ENCODE assay signal across 13 mouse cellular contexts in the genomic region with DNA sequence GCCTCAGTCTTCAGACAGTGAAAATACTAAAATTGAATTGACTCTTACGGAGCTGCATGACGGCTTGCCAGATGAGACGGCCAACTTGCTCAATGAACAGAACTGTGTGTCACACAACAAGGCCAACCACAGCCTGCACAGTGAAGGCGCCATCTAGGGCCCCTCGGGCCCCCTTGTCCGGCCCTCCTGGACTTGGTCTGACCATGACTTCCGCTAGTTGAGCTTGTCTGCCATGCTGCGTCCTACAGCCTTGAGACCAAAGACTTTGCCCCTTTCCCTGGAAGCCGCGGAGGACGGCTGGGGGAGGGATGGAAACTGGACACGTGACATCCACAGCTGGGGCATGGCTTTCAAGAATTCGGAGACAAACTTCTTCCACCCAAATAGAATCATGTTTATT.
DNase-seq lines count a peak whose midpoint lies in the region; ATAC-seq and TF ChIP-seq lines count a peak whose summit lies in the region.
"Had no signal": no experiment of that assay in that cellular context is flagged by ENCODE, and none has a peak within 500 bp of the region (broad histone marks: within the 10 kb centered on the region; RNA-seq: fewer than 3 reads in every experiment).

No protein-coding gene starts in this region.

- no peak overlapping the region for H3K9ac ChIP-seq in liver, adult 2 months (ENCODE audit: low read depth, low read length)
- H3K9ac ChIP-seq in liver, embryonic 12.5 days = no peak overlapping the region
- H3K9ac ChIP-seq: forebrain, embryonic 15.5 days; heart, embryonic 12.5 days; hindbrain, embryonic 13.5 days had no signal

- H3K9me3 ChIP-seq in liver, embryonic 12.5 days (replicated peaks) = no peaks in the 10 kb centered on the region
- H3K9me3 ChIP-seq: forebrain, embryonic 15.5 days; heart, embryonic 12.5 days; hindbrain, embryonic 13.5 days had no signal

- H3K4me1 ChIP-seq in liver, adult 2 months (ENCODE audit: control insufficient read depth, insufficient read depth, low read length) = no peaks in the 10 kb centered on the region
- 0 out of 2 replicates have a peak, but pooled peaks cover 3% of the 10 kb centered on the region for H3K4me1 ChIP-seq in liver, embryonic 12.5 days
- H3K4me1 ChIP-seq in brown adipose tissue, adult 24 weeks (ENCODE audit: control insufficient read depth, insufficient read depth, insufficient read length, low read length) = no peaks in the 10 kb centered on the region; the same call in 1 of the 2 replicates
- H3K4me1 ChIP-seq in thymus, adult 2 months (replicated peaks; ENCODE audit: control insufficient read depth, insufficient read depth, low read length) = peaks cover 8% of the 10 kb centered on the region; the same call in 1 of the 2 replicates
- H3K4me1 ChIP-seq: forebrain, embryonic 15.5 days; heart, embryonic 12.5 days; hindbrain, embryonic 13.5 days had no signal

- H3K27me3 ChIP-seq in liver, adult 2 months (ENCODE audit: control insufficient read depth, insufficient read depth, low read length) = no peaks in the 10 kb centered on the region
- H3K27me3 ChIP-seq in liver, embryonic 12.5 days (replicated peaks) = no peaks in the 10 kb centered on the region
- no peaks in the 10 kb centered on the region for H3K27me3 ChIP-seq in thymus, adult 2 months (ENCODE audit: control insufficient read depth, insufficient read depth, low read length)
- H3K27me3 ChIP-seq: CH12.LX; forebrain, embryonic 15.5 days; heart, embryonic 12.5 days; hindbrain, embryonic 13.5 days had no signal

- H3K4me2 ChIP-seq in liver, embryonic 12.5 days = no peak overlapping the region
- H3K4me2 ChIP-seq: forebrain, embryonic 15.5 days; heart, embryonic 12.5 days; hindbrain, embryonic 13.5 days; liver, embryonic 11.5 days had no signal

- TF ChIP-seq CTCF in liver, adult 2 months (IDR thresholded peaks at IDR 0.05; ENCODE audit: low read depth, low read length) = no peak
- TF ChIP-seq CTCF in thymus, adult 2 months (IDR thresholded peaks at IDR 0.05; ENCODE audit: borderline replicate concordance, control insufficient read depth, extremely low read depth, insufficient read depth, low read length, poor library complexity) = no peak

- no peak for ATAC-seq in liver, embryonic 12.5 days
- ATAC-seq: forebrain, embryonic 15.5 days had no signal

- H3K27ac ChIP-seq in liver, adult 2 months (replicated peaks; ENCODE audit: insufficient read depth, low read depth, low read length) = no peak overlapping the region
- no peak overlapping the region for H3K27ac ChIP-seq in liver, embryonic 12.5 days
- 0 out of 2 replicates have a peak overlapping the region, but pooled peaks have one; percentile 9 for H3K27ac ChIP-seq in brown adipose tissue, adult 24 weeks (replicated peaks; ENCODE audit: low read depth, low read length)
- H3K27ac ChIP-seq in thymus, adult 2 months (ENCODE audit: control insufficient read depth, insufficient read depth, low read length) = no peak overlapping the region
- H3K27ac ChIP-seq: forebrain, embryonic 15.5 days; hindbrain, embryonic 13.5 days had no signal

- H3K79me2 ChIP-seq in liver, adult 2 months (ENCODE audit: control insufficient read depth, insufficient read depth, low read length) = no peaks in the 10 kb centered on the region

- DNase-seq in gastrocnemius, adult 18-20 months (ENCODE audit: low spot score) = peak; percentile 21
- DNase-seq in gastrocnemius, postnatal 36 days = no peak
- DNase-seq in liver, adult 2 months (ENCODE audit: extremely low read depth, low read depth, low spot score) = peak; percentile 62
- DNase-seq in yolk sac, embryonic 10.5 days (ENCODE audit: low spot score) = peak; percentile 60
- DNase-seq in thymus, adult 2 months = no peak
- no peak for DNase-seq in embryo, embryonic 10.5 days (ENCODE audit: low spot score)

- no peak overlapping the region for H3K4me3 ChIP-seq in liver, adult 2 months (ENCODE audit: insufficient read depth, low read depth, low read length)
- no peak overlapping the region for H3K4me3 ChIP-seq in liver, embryonic 12.5 days
- H3K4me3 ChIP-seq in brown adipose tissue, adult 24 weeks (ENCODE audit: insufficient read depth, low read depth, low read length) = no peak overlapping the region
- H3K4me3 ChIP-seq in thymus, adult 2 months (ENCODE audit: control insufficient read depth, insufficient read depth, low read length) = no peak overlapping the region
- H3K4me3 ChIP-seq: forebrain, embryonic 15.5 days; heart, embryonic 12.5 days; hindbrain, embryonic 13.5 days had no signal

- no peaks in the 10 kb centered on the region for H3K36me3 ChIP-seq in liver, adult 2 months (ENCODE audit: control insufficient read depth, insufficient read depth, low read length)
- H3K36me3 ChIP-seq in liver, embryonic 12.5 days = peaks cover 17% of the 10 kb centered on the region; the same call in 1 of the 2 replicates
- H3K36me3 ChIP-seq in thymus, adult 2 months (ENCODE audit: control insufficient read depth, insufficient read depth, low read length) = no peaks in the 10 kb centered on the region

- intact Hi-C loops in gastrocnemius, postnatal 36 days (cut with DNase I) = no loop called here

- 61% methylated on average over 13 of the region's 13 CpGs for WGBS in liver, adult 2 months
- 81% methylated on average over 13 of the region's 13 CpGs for WGBS in liver, embryonic 12.5 days (ENCODE audit: insufficient replicate concordance)
- WGBS in thymus, adult 2 months = 93% methylated on average over 13 of the region's 13 CpGs

- TF ChIP-seq POLR2A in liver, adult 2 months (IDR thresholded peaks at IDR 0.05; ENCODE audit: extremely low read depth, insufficient read depth, low read length) = no peak
- TF ChIP-seq POLR2A in thymus, adult 2 months (IDR thresholded peaks at IDR 0.05; ENCODE audit: control insufficient read depth, extremely low read depth, insufficient read depth, low read length, poor library complexity) = no peak

Comparison
In these comparisons a context has a peak if more than half of its experiments do, and no peak if none do; other contexts are left out.
1. DNase-seq: peak in gastrocnemius, adult 18-20 months (single experiment), liver, adult 2 months (single experiment) and yolk sac, embryonic 10.5 days (single experiment); none in gastrocnemius, postnatal 36 days (0 of 2), thymus, adult 2 months (single experiment) and embryo, embryonic 10.5 days (single experiment).